Mouse (Mus musculus) A20 (cell line): ENCODE data around the gene Slc2a1.

ENCODE experiments used
- DNase-seq: peaks from one replicate; pipeline ENCODE4 v3.0.0-alpha.2; 2011; ENCODE audit warnings: low read depth, low spot score

The Slc2a1 gene

DNA sequence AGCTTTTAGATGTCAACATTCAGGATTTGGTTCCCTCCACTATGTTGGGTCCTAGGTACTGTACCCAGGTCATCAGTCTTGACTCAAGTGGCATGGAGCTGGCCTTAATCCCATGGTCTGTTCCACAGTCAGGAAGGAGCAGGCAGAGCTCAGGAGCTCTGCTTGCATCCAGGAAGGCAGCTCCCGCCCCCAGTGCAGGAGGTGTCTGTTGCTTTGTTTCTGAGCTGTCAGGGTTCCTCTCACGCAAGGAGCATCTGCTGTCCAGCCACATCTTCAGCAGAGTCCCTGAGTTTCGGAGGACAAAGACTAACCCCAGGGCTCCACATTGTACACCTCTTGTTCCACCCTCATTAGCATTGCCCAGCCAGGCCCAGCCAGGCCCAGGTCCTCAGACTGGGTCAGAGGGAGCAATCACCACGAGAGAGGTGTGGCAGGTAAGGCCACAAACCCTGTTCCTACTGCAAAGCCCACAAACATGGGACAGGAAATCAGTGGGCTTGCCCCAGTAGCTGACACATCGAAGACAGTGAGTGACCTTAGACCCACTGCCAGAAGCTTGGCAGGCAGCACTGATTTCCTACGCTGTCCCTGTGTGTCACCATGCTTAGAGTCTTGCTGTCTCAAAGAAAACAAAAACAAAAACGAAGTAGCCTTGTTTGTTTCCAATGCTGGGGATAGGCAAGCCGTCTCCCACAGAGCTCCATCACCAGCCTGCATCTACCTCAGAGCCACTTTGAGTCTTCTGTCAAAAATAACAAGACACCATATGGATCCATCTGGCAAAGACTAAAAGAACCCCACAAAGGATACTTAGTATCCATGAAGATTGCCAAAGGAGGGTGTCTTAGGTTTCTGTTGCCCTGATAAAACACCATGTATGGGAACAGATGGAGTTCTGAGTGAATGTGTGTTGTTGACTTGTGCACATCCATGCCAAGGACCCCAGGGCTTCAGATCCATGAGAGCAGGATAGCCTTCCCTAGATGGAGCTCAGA, 10.0 kb upstream of the Slc2a1 start:
- no peak for DNase-seq

DNA sequence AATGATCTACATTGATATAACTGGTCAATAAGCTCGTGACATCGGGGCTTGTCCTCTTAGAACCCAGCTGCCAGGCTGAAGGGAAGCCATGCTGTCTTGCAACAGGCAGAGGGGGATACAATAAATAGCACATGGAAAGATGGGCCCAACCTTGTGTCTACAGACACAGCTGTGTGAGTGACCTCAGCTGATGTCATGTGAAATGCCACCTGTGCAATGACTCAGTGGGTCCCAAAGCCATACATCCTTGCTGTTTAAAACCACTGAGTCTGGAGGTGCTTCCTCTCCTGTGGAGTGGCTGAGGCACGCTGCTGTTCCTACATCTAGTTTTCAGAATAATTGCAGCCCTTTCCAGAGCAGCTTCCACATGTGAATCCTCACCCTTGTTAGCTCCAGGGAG, 7.1 kb upstream of the Slc2a1 start:
- no peak for DNase-seq

DNA sequence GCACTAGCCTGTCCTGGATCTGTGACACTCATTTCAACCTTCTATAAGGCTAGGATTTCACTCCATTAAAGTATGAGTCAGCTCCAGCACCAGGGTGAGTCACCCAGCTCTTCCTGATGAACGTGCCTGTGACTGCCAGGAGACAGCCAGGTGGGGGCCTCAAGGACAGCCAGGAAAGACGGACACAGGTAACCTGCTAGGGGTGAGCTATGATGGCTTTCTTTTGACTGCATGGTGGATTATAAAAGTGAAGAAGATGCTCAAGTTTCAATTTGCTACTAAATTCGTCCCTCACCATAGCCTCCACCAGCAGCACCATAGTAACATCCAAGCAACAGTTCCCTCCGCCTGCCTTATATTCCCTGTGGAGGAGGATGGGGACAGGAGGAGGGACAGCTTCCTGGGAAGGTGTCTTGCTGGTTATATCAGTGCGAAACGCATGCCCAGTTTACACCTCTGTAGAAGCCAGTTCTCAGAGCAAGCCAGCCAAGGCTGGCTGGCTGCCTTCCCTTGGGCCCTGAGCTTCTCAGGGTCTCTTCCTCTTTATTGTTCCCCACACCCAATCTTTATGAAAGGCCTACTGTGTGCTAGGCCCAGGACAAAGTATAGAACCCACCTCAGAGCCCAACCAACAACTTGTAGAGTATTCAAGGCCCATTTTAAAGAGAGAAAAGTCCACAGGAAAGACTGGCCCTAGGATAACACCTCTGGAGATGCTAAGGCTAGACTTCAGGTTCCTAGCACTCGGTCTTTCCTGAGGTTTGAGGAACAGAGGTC, 6.0 kb upstream of the Slc2a1 start:
- no peak for DNase-seq

DNA sequence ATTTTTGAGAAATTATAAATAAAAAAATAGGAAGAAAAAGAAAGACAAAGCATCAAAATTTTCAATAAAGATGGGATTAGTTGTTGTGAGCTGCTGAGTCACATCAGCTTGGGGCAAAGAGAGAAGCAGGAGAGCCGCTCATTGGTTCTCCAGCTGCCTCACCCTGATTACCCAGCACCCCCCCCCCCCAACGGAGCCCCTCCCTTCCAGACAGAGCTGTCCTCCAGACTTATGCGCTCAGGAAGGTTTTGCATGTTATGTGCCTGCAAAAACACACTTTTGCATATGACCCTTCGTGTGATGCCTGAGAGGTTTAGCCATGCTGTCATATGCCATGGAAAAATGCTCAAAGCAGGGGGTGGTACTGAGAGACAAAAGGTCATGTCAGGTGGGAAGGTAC, 3.7 kb upstream of the Slc2a1 start:
- DNase-seq, result peak; percentile 87

DNA sequence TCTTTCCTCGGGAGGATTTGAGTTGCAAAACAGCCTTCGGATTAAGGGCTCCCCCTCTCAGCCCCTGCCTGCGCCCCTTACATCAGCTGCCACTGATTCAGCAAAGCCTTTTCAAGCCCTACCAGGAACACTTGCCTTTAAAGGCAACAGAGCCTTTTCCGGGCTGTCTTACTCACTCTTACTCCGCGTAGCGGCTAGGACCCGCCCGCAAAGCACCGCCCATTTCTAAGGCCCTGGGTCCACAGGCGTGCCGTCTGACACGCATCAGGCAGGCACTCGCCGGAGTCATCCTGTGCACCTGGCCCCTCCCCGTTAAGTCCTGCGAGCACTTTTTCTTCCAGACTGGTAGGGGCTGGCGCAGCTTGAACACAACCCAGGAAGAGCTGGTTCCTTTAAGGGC, 2.8 kb upstream of the Slc2a1 start:
- DNase-seq, result peak; percentile 98

DNA sequence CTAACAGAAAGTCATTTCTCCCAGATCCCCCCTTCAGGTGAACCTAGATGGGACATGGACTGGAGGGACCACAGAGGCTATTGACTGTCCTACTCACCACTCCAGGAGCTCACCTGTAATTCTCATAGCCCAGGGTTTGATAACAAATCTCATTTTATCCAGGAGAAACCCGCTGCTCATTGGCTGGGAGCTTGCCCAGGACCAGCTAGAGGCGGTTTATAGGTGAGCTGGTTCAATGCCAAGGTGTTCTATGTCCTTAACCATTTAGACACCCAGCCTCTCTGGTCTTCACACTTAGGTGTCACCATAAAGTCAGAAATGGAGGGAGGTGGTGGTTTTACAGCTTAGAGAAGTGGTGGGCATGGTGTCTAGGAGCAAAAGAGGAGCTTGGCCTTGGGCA, 644 bp upstream of the Slc2a1 start:
- DNase-seq, result no peak

DNA sequence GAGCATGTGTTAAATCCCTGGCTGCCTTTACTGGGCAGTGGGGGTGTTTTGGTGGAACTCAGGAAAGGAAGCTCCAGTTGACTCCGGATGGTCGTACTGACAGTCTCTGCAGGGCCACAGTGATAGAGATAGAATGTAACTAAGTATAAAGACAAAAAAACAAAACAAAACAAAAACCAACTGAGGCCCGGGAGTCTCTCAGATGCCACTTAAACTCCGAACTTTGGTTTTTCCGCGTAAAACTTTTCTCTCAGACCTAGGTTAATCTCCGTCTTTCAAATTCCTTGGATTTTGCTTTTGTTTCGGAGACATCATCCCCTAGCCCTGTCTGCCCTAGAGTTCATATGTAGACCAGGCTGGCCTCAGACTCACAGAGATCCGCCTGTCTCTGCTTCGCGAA, 1.1 kb downstream of the Slc2a1 start:
- DNase-seq, result no peak

DNA sequence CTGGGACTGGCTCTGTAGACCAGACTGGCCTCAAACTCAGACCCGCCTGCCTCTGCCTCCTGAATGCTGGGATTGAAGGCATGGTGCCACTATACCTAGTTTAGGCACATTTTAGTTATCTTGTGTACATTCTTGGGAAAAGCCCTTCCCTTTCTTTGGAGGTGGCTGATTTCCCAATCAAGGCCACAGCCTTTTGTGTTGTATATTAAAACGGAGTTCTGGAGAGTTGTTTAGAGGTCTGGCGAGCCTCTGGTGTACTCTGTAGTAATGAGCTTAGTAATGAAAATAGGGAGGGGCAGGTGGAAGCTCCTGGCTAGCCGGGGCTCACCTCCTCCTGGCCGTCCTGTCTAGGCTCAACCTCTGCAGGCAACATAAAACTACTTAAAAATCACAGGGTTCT, 2.0 kb downstream of the Slc2a1 start:
- DNase-seq, result no peak

DNA sequence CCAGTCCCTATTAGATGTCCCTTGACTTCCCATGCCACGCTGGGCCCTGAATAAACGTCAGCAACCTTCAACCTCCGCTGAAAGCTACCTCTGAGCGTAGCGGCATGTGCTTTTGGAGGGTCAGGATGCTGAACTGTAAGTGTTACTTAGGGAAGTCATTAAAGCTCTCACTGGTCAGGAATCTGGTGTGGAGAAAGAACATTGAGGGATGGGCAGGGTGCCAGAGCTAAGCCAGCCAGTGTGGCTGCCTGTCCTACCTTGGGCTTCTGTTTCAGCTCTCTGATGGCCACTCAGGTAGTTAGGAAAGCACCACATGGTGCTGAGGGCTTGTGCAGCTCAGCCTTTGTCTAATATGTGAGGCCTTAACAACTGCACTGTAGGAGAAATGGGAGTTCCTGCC, 2.9 kb downstream of the Slc2a1 start:
- no peak for DNase-seq

DNA sequence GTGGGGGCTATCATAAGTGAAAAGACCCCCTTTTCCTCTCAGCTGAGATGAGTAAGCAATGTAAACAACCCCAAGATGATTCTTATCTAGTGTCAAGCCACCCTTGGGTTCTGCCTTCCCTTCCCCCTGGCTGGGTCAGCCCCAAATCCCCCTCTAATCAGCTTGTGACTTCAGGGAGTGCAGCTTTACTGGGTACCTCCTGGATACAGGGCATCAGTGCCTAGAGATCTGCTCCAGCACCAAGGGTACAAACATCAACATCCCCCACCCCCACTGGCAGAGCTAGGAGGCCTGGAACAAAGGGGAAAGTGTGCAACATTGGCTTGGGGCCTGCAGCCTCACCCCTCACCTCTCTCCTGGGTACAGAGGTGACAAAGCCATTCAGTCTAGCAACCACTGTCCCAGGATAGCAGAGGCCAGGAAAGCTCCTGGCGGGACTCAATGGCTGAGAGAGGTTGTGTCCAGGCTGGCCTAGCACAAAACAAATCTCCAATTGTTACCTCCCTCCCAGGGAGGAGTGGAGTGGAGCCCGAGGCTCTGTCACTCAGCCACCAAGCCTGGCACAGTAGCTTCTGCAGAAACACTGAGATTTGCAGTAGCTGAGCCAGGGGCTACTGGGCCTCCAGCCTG, 3.9 kb downstream of the Slc2a1 start:
- DNase-seq, result no peak

DNA sequence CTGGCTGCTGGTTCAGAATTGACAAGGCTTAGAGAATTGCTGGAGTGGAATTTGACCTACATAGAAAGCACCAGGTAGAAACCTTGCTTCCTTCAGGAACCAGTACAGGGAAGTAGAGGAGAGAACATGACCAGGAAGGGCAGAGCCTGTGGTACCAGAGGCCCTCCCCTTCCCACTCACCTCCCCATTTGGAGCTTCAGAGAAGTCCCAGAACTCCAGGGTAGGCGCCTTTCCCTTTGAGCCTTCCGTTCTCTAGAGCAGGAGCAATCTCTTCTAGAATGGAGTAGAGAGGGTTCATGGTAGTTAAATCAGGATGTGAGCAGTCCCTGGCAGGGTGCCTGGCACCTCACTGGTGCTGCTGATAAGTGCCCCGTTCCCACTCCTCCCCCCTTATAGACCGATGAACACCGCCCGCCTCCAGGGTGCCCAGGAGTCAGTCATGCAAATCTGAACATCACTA, 7.1 kb downstream of the Slc2a1 start:
- DNase-seq, result no peak

DNA sequence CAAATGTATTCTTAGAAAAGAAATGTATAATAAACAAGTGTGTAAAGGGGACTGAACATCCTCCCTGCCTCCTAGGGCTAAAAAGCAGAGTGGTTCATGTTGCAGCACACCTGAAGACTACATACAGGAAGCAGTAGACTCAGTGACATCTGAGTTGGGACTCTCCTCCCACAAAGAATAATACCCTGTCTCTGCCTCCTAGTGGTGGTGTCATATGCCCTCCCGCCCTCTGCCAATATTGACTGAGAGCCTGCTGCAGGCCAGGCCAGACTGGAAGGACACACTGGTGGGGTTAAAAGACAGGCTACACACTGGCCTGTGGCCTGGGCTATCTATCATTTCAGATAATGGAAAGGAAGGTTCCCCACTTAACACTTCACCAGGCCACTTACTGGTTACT, 7.8 kb downstream of the Slc2a1 start:
- no peak for DNase-seq

DNA sequence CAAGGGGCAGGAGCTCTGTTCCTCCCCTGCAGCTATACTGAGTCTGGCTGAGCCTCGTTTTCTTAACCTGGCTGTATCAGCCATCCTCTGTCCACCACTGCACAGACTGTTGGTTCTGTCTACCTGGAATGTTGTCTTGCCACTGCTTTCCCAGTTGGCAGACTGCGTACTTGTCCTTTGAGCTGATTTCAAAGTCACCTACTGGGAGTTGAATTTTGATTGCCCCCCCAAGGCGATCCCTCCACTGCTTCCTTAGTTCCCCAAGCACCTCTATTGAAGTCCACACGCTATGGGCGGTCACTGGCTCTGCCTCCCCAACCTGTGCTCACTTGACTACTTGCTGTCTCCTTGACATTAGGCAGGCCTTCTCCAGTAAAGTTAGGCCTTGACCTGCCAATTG, 9.1 kb downstream of the Slc2a1 start:
- no peak for DNase-seq

DNA sequence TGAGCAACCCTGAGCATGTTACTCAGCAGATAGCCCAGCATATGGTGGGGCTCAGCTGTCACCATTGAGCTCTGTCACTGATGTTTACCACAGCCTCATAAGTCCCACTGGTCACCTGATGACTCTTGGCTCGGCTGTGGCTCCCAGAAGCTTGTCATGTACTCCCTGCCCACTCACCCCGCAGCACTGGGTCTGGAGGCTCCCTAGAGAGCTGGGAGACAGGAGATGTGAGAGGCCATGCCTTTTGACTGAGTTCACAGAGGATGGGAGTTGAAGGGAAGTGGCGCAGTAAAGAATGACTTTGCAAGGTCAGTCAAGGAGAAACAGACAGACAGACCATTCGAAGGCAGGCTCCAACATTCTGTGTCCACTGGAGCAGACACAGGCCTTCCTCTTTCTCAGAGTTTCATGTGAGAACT, 10.2 kb downstream of the Slc2a1 start:
- no peak for DNase-seq

DNA sequence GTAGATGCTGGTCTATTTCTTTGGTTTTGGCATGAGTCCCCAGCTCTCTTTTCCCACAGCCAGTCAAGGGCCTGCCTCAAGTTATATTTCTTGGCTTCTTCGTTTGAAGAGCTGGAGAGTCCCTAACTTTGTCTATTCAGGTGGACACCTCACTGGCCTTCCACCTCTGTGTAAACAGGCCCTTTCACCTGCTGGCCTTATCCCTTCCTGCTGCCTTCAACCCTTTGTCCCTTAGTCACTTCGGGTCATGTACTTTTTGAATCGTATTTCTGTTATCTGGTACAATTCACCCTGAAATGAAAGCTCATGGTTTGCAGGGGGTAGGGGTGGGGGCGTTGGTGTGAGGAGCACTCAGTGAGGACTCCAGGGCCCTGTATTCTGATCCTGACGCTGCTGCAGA, 10.8 kb downstream of the Slc2a1 start:
- no peak for DNase-seq

DNA sequence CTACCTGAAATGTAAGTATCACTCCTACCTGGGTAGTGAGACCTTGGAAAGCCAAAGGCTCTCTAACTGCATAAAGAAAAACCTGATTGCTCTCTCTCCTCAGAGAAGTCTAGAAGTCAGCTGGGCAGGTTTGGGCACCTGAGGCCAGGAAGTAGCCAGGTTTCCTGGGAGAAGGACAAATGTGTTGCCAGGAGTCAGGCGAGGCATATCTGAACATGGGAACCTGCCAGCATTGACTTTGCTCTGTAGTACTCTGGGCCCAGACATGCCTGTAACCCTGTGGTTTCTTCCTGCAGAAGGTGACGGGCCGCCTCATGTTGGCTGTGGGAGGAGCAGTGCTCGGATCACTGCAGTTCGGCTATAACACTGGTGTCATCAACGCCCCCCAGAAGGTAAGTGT, 11.6 kb downstream of the Slc2a1 start:
- no peak for DNase-seq

DNA sequence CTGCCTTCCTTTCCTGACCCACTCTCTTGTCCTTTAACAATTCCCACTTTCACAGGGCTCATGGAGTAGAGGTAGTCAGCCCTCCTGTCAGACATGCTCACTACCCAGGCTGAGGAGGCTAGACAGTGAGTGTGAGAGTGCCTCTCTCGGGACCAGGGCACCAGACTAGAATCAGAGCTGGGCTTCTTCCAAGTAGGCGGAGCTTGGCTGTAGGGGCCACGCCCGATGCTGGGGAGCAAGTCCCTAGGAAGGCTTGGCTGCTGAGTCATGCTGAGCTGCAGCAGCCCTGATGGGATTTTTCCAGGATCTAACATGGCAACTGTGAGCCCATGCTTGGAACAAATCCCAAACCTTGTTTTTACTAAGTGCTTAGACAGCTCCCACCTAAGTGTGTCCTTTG, 12.7 kb downstream of the Slc2a1 start:
- DNase-seq, result no peak

DNA sequence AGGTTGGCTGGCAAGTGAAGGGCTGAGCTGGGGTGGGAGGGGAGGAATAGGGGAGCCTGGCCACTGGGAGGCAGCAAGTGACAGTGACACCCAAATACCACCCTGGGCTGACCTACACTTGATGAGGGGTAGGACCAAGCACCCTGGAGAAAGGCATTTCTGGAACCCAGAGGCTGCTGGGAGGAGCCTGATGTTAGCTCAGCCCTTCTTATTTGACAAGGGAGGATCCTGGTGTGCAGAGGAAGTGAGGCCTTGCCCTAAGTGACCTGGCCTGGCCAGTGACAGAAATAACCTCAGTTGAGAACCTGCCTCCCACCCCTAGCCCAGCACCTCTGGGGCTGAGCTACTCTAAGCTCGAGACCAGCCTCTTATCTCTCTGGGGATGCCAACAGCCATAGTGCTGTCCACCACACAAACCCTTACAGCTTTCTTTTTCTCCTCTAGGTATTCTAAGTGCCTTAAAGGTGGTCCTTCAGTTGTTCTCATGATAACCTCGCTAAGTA, 16.3 kb downstream of the Slc2a1 start:
- DNase-seq, result peak; percentile 37

DNA sequence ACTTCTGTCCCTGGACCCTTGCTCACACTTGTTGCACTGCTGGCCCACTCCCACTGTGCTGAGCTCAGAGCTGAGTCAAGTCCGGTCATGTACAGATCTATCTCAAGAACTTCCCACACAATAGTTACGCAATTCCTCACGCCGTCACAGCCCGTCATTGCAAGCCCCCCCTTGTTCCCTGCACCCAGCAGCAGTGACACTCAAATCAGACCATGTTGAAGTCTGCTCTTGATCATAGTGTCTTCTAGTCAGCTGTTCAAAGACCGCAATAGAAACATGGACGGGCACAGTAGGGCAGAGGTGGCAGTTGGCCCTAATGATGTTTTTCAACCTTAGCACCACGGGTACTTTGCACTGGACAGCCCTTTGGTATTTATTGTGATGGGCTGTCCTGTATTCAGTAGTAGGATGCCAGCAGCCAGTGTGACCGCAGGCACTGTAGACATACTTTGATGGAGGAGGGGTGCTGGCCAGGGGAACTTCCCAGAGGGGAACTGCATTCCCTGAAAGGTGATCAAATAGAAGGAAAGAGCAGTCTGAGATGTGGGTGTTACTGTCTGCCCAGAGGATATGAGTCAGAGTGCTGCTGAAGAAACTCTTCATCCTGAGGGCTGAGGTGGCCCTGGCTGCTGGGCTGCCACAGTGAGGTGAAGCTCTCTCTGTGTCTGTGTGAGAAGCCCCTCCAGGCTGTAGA, 17.2 kb downstream of the Slc2a1 start:
- no peak for DNase-seq

DNA sequence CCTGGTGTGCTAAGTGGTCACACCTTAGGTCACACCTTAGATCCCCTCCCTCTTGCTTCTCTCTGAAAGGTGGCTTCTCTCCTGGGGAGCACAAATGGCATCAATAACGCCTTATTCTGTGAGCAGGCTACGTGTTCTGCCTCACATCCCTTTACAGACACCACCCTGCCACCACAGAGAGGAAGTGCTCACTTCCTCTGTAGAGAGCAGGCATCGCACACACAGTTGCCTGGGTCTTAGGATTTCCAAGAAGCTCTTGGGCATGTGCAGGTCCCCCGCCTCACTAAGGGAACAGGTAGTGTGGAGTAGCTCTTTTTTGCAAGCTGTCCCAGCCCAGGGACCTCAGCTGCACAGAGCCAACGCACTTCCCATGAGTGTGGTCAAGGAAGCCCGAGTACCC, 18.7 kb downstream of the Slc2a1 start:
- peak; percentile 88 for DNase-seq

DNA sequence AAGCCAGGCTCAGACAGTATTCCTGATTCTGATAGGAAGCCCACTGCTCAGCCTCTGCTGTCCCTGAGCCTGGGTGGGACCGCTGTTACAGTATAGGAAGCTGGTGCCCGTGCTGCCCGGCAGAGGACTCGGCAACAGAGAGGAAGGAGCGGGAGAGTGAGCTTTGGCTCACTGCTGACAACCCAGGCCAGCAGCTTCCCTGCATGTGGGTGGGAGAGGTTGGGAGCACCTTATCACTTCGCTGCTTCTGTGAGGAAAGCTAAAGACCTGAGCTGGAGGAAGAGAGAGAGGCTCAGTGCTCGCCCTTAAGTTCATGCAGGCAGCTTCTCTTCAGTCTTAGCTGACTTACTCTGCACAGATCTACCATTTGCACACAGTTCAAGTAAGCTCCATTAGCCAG, 20.0 kb downstream of the Slc2a1 start:
- DNase-seq, result no peak
